Mouse (Mus musculus) liver, embryonic 14.5 days (tissue): ENCODE measurements at regions not wholly inside any gene's neighbourhood (a gene's known extent, or its start where the extent isn't known, plus 50 kb on each side); places are given as distances from the start of the nearest gene placed in this dataset.

Experiments used
- ATAC-seq: fragments of 200-750 bp; cut with Nextera tagmentation; 2 replicates; pipeline ENCODE4 v1.8.0; 2017; ENCODE audit warnings: moderate number of reproducible peaks, mild to moderate bottlenecking, moderate library complexity; ENCODE audit not compliant: insufficient read depth
- DNase-seq, 3 experiments: peaks; one replicate each; pipeline ENCODE4 v3.0.0-alpha.2; 2012 to 2013; ENCODE audit warnings: low read depth in 3 of 3, low spot score in 3 of 3
- H3K27ac ChIP-seq: fragments of 300-500 bp; sonication (generic); 2 replicates; pipeline ENCODE4 v1.5.1; 2014; ENCODE audit warnings: moderate library complexity, mild to moderate bottlenecking, control low read depth, inconsistent platforms
- H3K27me3 ChIP-seq: fragments of 300-500 bp; sonication (generic); 2 replicates; pipeline ENCODE4 v1.6.1; 2014; ENCODE audit warnings: mild to moderate bottlenecking, low read length, moderate library complexity; ENCODE audit not compliant: control insufficient read depth, insufficient read depth
- H3K36me3 ChIP-seq: fragments of 300-500 bp; sonication (generic); replicated peaks from 2 replicates; pipeline ENCODE4 v1.6.1; 2014; ENCODE audit warnings: low read depth; ENCODE audit not compliant: control insufficient read depth, insufficient read depth
- H3K4me1 ChIP-seq, 2 experiments: fragments of 200-500 bp in 1 of 2; fragments of 300-500 bp in 1 of 2; sonication (generic) in 1 of 2; replicated peaks; 2 replicates each; pipeline ENCODE4 v1.6.1; 2012 to 2014; ENCODE audit warnings: antibody characterized with exemption in 1 of 2, inconsistent platforms in 1 of 2, low read length in 1 of 2; ENCODE audit not compliant: control insufficient read depth in 2 of 2, insufficient read depth in 2 of 2
- H3K4me2 ChIP-seq: fragments of 300-500 bp; sonication (generic); 2 replicates; pipeline ENCODE4 v1.6.1; 2014; ENCODE audit warnings: low read depth, mild to moderate bottlenecking, control low read depth, moderate library complexity
- H3K4me3 ChIP-seq, 2 experiments: fragments of 200-500 bp in 1 of 2; fragments of 300-500 bp in 1 of 2; sonication (generic) in 1 of 2; 2 replicates each; pipeline ENCODE4 v1.5.1; 2012 to 2014; ENCODE audit warnings: low read depth in 2 of 2, low read length in 2 of 2, mild to moderate bottlenecking in 2 of 2, control low read depth in 1 of 2, inconsistent platforms in 1 of 2, moderate library complexity in 1 of 2; ENCODE audit not compliant: insufficient read depth in 1 of 2
- H3K9ac ChIP-seq: fragments of 300-500 bp; sonication (generic); replicated peaks from 2 replicates; pipeline ENCODE4 v1.6.1; 2014; ENCODE audit warnings: mild to moderate bottlenecking, control low read depth, moderate library complexity
- H3K9me3 ChIP-seq: fragments of 300-500 bp; sonication (generic); 2 replicates; pipeline ENCODE4 v1.6.1; 2016; ENCODE audit warnings: low read length, mixed read lengths; ENCODE audit not compliant: control insufficient read depth
- CTCF ChIP-seq: IDR thresholded peaks from 2 replicates; pipeline ENCODE4 v1.5.1; 2016; ENCODE audit warnings: antibody characterized with exemption, low read depth, control low read depth
- EP300 ChIP-seq: IDR thresholded peaks from 2 replicates; pipeline ENCODE4 v1.6.1; 2016; ENCODE audit warnings: antibody characterized with exemption, low read depth
- WGBS: fragments of 180-500 bp; shearing (Covaris S2); extraction: QIAGEN DNeasy Blood & Tissue Kit; methylation state at CpG from one replicate; pipeline ENCODE4 v1.1.7; 2014; ENCODE audit not compliant: insufficient replicate concordance; 5-methylcytosine and 5-hydroxymethylcytosine counted together

DNA sequence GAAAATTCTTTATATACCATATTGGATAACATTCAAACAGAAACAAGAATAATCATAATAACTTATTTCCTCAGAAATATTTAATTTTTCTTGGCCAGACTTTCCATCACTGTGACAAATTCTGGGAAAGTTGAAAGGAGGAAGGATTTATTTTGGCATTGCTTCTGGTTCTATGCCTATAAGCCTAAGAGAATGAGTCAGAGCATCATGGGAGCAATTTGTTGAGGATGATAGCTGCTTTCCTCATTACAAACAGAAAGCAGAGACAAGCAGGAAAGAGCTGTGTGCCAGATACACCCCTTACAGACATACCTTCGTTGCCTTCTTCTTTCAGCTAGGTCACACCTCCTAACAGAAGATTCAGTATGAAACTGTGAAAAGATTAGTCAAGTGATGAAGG lies 115.3 kb downstream of the Rgs21 start:
- Histone ChIP-seq H3K4me3 (no peak overlapping the region), H3K9me3 (no peaks in the 10 kb centered on the region), H3K27me3 (no peaks in the 10 kb centered on the region), H3K27ac (no peak overlapping the region), H3K36me3 (no peaks in the 10 kb centered on the region), H3K9ac (no peak overlapping the region), H3K4me2 (no peak overlapping the region), H3K4me1 (no peaks in the 10 kb centered on the region)
- WGBS: 50% methylated on average over 1 of the region's 1 CpGs
- DNase-seq (no peak), ATAC-seq (no peak)
- TF ChIP-seq EP300 (no peak), CTCF (no peak)

GRCm38 (mm10) chr1:144451731-144452130 lies 115.7 kb downstream of the Rgs21 start:
- ATAC-seq: no peak
- no peak overlapping the region for H3K4me3 ChIP-seq

GRCm38 (mm10) chr1:144436617-144437016 lies 130.8 kb downstream of the Rgs21 start:
- Histone ChIP-seq H3K9ac (no peak overlapping the region), H3K27ac (no peak overlapping the region), H3K4me2 (no peak overlapping the region), H3K36me3 (no peaks in the 10 kb centered on the region), H3K9me3 (no peaks in the 10 kb centered on the region), H3K27me3 (no peaks in the 10 kb centered on the region), H3K4me3 (no peak overlapping the region), H3K4me1 (no peaks in the 10 kb centered on the region)
- WGBS: 37% methylated on average over 2 of the region's 2 CpGs
- TF ChIP-seq EP300 (no peak), CTCF (no peak)
- no peak for DNase-seq
- ATAC-seq: no peak

More at GRCm38 (mm10) chr1:144451731-144452130, 115.7 kb downstream of the Rgs21 start:
- no peak for DNase-seq
- Histone ChIP-seq H3K27me3 (no peaks in the 10 kb centered on the region), H3K36me3 (no peaks in the 10 kb centered on the region), H3K9ac (no peak overlapping the region), H3K4me2 (no peak overlapping the region), H3K9me3 (no peaks in the 10 kb centered on the region), H3K27ac (no peak overlapping the region), H3K4me1 (no peaks in the 10 kb centered on the region)
- WGBS: 35% methylated on average over 1 of the region's 1 CpGs
- TF ChIP-seq CTCF (no peak), EP300 (no peak)

DNA sequence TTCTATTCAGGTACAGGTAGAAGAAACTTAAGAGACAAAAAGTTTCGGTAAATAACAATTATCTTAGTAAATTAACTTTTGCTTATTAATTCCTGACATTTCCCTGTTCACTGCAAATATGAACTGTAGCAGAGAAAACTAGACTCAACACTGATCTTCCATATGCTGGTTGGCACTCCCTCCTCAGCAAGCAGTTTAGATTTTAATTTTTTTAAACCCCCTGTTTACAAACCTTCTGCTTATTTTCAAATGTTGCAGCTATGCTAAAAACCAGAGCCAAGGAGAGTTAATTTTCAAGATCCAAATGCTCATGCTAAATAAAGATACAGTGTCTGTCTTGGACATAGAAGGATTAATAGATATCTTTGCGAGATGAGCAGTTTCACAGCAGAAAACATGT lies 134.7 kb downstream of the Rgs21 start:
- ATAC-seq: no peak
- 67% methylated on average over 2 of the region's 2 CpGs for WGBS

DNA sequence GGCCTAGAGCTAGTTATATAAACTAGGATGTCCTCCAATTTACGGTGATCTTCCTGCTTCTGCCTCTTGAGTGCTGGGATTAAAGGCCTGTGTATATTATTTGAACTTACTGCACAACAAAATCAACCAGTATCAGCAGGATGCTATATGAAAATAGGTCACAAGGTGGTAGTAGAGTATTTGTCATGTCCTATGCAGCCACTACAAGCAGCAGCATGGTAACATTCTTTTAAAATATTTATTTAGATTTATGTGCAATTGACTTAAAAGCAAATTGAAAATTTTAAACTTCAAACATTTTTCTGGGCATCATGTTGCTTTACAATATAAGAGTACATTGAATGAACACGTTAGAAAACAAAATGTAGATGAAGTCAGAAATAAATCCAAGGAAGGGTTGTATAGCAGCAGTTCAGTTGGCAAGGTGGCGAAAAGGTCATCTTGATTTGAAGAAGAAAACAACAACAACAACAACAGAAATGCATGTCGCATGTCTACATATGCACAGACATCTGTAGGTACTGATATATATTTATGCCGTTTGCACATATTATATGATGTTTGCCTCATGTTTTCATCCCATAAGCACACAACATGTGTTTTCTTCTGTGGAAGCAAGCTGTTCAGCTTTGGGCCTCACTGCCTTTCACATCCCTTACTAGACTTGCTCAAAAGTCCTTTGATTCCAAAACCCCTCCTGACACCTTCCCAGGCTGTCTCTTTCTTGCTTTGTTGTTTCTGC lies 135.8 kb downstream of the Rgs21 start:
- no peaks in the 10 kb centered on the region for H3K9me3 ChIP-seq
- 62% methylated on average over 5 of the region's 5 CpGs for WGBS
- no peak for TF ChIP-seq EP300
- ATAC-seq (no peak), DNase-seq (no peak)
- no peak overlapping the region for H3K27ac ChIP-seq
- H3K9ac ChIP-seq: no peak overlapping the region
- no peak overlapping the region for H3K4me3 ChIP-seq
- H3K36me3 ChIP-seq: no peaks in the 10 kb centered on the region
- no peaks in the 10 kb centered on the region for H3K4me1 ChIP-seq
- H3K4me2 ChIP-seq: no peak overlapping the region
- no peaks in the 10 kb centered on the region for H3K27me3 ChIP-seq

More for the DNA sequence above, 134.7 kb downstream of the Rgs21 start:
- no peak overlapping the region for H3K9ac ChIP-seq
- no peak overlapping the region for H3K4me3 ChIP-seq
- H3K27me3 ChIP-seq: no peaks in the 10 kb centered on the region
- H3K4me2 ChIP-seq: no peak overlapping the region
- no peak for TF ChIP-seq CTCF
- no peak for TF ChIP-seq EP300
- H3K9me3 ChIP-seq: no peaks in the 10 kb centered on the region
- H3K27ac ChIP-seq: no peak overlapping the region
- no peak for DNase-seq
- H3K4me1 ChIP-seq: no peaks in the 10 kb centered on the region
- H3K36me3 ChIP-seq: no peaks in the 10 kb centered on the region
